Mouse (Mus musculus): Measurements from ENCODE around the gene Tgfb1i1. TPM values are rescaled to one million over a fixed set of nuclear protein-coding genes. Genes with fewer than 3 reads are reported as not detected.

Tgfb1i1 gene
- total RNA-seq, 2 experiments from 2014 or later: 101 to 108 TPM

- DNase-seq: no peak
Observed at GRCm38 (mm10) chr7:128244410-128245025, 2.1 kb upstream of the Tgfb1i1 start.

DNA sequence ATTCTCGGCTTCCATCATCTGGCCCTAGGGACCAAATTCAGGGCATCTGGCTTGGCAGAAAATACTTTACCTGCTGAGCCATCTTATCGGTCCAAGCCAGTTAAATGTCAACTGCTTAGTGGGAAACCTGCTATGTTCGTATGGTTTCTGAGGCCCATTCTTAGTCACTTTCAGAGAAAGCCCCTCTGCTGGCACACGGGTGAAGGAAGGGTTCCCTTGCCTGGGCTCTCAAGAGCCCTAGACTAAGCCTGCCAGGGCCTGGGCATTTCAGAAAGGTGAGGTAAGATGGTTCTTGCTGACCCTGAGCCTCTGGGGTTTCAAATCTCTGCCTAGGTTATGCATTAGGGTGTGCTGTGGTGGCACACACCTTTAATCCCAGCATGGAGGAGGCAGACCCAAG is 1.1 kb upstream of the Tgfb1i1 start:
- no peak for DNase-seq

GRCm38 (mm10) chr7:128247443-128247842 is 831 bp downstream of the Tgfb1i1 start:
- peak; percentile 94 for DNase-seq

GRCm38 (mm10) chr7:128248081-128249042 is 1.8 kb downstream of the Tgfb1i1 start:
- DNase-seq: no peak

GRCm38 (mm10) chr7:128249998-128250397 is 3.4 kb downstream of the Tgfb1i1 start:
- DNase-seq: no peak

DNA sequence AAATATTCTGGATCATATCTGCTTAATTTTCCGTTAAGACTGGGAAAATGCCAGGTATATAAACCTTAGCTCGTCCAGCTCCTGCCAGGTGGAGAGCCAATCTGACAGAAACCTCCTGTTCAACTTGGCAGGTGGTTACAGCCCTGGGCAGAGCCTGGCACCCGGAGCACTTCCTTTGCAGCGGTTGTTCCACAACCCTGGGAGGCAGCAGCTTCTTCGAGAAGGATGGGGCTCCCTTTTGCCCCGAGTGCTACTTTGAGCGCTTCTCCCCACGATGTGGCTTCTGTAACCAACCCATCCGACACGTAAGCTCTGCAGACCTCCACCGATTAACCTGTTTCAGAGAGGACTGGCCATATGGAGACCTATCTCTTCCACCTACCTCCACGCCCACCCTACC is 5.3 kb downstream of the Tgfb1i1 start:
- DNase-seq: no peak

- no peak for DNase-seq
Observed at GRCm38 (mm10) chr7:128252609-128253008, 6.0 kb downstream of the Tgfb1i1 start.

DNA sequence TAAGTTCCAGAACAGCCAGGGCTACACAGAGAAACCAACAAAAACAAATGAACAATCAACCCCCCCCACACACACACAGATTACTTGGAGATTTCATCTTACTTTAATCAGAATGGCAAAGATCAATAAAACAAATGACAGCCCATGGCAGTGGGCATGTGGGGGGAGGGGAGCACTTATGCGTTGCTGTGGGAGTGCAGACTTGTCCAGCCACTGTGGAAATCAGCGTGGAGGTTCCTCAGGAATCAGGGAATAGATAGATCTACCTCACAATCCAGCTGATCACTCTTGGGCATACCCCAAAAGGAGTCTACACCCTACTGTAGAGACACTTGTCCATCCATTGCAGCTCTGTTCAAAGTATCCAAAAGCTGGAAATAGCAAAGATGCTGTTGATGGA is 8.4 kb downstream of the Tgfb1i1 start:
- DNase-seq: no peak

DNA sequence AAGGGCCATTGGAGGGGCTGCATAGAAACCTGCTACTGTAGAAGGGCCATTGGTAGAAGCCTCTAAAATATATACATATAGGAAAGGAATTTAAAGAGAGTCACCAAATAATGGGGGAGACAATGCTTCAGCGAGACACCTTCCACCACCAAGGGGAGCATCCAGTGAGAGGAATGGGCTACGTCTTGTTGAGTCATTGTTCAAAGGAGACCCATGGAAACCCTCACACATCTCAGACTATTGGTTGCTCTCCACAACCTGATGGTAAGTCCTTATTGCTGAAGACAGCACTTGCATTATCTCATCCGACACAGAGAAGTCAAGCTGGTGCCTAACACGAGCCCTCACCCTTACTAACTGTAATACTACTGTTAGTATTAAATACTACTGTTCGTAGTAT is 9.1 kb downstream of the Tgfb1i1 start:
- DNase-seq: no peak

DNA sequence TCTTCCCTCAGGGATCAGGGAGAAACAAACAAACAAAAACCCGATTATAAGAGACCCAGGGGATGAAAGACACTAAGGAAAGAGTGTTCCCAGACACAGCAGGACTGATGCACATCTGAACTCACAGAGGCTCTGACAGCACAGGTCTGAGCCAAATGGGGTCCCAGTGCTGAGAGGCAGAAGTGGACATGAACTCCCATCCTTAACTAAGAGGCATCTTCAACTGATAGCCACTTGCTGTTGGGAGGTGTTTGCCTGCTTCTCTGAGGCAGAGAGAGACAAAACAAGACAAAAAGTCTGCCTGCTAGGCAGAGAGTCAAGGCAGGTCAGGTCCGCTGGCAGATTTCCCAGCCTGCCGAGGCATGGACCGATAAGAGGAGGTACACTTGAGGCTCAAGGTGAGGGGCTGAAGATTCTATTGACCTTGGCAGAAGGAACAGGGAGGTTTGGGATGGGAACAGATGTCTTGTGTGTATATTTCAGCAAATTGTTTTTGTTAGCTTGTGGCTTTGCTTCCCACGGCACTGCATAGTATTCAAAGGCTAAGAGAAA is 10.2 kb downstream of the Tgfb1i1 start:
- DNase-seq: peak; percentile 70

DNA sequence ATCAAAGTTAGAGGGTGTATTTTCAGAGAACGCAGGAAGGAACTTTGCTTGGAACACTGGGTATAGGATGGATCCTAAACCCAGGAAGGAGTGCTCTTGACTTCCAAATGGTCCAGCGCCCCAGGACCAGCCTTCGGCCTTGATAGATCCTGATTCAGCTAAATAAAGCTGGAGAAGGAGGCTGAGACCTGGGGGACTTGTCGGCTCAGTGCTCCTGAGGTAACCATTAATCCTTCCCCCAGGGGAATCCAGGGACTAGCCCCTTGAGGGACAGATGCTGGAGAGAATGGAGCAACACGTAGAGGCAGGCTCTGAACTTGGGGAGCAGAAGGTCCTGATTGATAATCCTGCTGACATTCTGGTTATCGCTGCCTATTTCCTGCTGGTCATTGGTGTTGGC is 18.8 kb downstream of the Tgfb1i1 start, which contains the start of gene Slc5a2:
Gene Slc5a2 (plus strand): TSS at position 247 of the 400 bp plus-strand sequence.
- no peak for DNase-seq

GRCm38 (mm10) chr7:128266056-128266455 is 19.4 kb downstream of the Tgfb1i1 start:
- DNase-seq: no peak

GRCm38 (mm10) chr7:128267391-128267790 is 20.8 kb downstream of the Tgfb1i1 start:
- DNase-seq: no peak

DNA sequence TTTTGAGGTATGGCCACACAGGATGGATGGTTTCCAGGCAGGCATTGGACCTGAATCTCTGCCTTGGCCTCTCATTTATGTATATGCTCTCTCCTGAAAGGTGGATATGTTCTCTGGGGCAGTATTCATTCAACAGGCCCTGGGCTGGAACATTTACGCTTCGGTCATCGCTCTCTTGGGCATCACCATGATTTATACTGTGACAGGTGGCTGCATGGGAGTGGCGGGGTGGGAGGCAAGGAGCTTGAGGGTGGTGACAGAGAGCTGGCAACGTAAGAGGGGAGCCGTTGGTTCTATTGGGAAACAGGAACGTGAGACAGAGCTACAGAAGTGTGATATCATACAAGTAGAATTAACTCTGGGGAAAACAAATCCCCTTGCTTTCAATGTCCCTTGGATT is 21.2 kb downstream of the Tgfb1i1 start:
- DNase-seq: no peak

DNA sequence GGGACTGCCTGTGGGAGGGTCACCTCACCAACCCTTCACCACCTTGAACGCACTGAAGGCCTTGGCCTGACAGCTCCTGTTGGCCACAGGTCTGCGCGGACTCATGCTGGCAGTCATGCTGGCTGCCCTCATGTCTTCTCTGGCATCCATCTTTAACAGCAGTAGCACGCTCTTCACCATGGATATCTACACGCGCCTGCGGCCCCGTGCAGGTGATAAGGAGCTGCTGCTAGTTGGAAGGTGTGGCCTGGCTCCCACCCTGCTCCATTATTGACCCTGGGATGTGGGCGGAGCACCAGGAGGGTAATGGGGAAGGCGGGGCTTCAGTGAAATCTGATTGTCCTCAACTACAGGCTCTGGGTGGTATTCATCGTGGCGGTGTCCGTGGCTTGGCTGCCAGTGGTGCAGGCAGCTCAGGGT is 23.8 kb downstream of the Tgfb1i1 start:
- no peak for DNase-seq

- DNase-seq: no peak
Observed at GRCm38 (mm10) chr7:128271496-128271895, 24.9 kb downstream of the Tgfb1i1 start.

- no peak for DNase-seq
Observed at GRCm38 (mm10) chr7:128276051-128276450, 29.4 kb downstream of the Tgfb1i1 start.

DNA sequence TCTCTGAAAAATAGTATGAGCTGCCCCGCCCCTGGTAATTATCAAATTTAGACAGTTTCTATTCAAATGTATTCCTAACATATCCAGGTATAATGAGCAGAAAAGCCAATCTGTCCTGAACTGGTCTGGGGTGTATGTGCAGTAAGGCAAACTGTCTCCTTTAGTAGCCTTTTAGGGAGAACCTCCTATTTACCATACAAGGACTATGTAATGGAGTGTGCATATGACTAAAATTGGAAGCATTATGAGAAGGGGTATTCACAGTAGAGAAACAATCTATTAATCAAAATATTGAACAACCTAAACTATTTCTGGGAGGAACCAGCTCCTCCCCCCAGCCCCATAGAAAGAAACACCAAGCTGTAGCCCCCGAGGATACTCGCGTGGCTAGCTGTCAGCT is 33.1 kb downstream of the Tgfb1i1 start:
- no peak for DNase-seq

DNA sequence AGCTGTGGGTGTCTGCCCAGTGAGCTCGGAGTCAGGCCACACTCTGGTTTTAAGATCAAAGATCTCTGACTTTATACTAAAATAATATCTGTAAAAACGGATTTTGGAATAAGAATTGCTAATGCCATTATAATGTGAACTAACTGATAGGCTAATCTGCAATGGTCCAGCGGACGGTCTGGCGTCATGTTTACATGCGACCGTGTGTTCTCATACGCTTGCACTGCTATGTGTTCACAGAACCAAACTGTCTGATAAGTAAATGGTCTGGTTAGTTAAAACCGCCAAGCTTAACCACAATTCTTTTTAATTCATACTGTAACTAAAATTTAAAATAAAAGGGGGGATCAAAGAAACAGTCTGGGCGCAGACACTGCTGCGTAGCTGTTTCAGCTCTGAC is 35.2 kb downstream of the Tgfb1i1 start:
- no peak for DNase-seq

DNA sequence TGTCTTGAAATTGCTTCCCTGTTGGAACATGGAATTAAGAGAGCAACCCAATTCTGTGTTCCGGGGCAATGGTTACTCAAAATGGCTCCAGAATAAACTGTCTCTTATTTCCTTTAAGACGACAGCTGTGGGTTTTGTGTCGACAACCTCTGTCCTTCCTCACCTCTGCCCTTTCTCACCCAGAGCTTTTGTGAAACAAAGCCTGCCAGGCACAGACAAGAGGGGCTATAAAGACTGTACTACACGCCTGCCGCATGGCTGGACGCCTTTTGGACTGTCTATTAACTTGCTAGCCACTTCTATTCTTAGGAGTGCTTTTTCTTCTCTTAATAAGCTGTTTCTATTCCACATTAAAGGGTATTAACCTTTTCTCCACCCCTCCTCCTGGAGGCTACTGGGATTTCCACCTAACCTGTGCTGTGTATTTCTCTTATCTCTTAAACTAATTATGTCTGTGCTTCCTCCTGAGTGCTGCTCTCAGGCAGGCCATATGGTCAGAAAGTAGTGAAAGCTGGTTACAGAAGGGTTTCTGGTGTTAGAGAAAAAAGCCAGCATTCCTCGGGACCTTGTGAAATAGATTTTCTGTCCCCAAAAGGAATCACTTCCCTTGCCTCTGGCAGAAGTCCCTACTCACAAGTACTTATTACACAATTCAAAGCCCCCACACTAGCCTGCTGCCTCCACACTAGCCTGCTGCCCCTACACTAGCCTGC is 36.1 kb downstream of the Tgfb1i1 start:
- no peak for DNase-seq

DNA sequence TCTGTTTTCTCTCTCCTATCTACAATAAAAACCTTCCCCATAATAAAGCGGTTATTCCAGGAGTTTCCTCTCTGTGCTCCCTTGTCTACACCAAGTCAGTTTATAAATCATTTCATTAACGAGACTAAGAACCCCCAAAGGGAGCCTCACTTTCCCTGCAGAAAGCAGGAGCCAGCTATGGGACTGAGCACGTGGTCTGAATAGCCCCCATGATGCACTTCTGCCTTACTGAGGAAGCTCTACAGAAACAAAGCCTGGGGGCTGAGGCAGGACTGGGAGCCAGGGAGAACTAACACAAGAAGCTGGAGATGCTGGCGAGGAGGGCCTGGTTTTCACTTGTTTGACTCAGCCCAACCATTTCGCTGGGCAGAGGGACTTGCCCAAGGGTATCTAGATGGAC is 37.4 kb downstream of the Tgfb1i1 start:
- no peak for DNase-seq

DNA sequence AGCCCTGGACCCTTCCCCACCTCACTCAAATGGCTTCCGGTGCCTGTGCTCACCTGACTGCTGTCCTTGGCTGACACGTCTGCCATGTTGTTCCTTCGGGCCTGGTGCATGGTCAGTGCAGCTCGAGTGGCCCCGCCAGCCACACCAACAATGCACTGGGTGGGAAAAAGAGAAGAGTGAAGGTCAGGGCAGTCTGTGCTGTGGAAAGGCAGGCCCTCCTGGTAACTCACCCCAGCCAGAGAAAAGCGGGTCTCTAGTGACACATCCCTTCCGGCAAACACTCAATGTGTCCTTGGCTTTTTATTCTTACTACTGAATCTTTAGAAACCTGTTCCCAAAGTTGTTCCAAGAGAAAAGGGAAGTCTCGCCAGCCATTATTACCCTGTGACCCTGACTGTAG is 38.4 kb downstream of the Tgfb1i1 start:
- DNase-seq: no peak
